Mouse (Mus musculus) C2C12 (cell line): ENCODE measurements around the gene Manf. TPM values are rescaled to one million over a fixed set of nuclear protein-coding genes. Genes with fewer than 3 reads are reported as not detected.

Experiments used
- H3K27me3 ChIP-seq: one replicate; pipeline ENCODE4 v1.6.1; 2011; ENCODE audit not compliant: control insufficient read depth, insufficient read depth, insufficient read length
- H3K36me3 ChIP-seq: one replicate; pipeline ENCODE4 v1.6.1; 2011; ENCODE audit not compliant: control insufficient read depth, insufficient read depth
- H3K4me3 ChIP-seq: one replicate; pipeline ENCODE4 v1.5.1; 2011; ENCODE audit warnings: mild to moderate bottlenecking, control low read depth; ENCODE audit not compliant: poor library complexity, insufficient read depth, severe bottlenecking
- H3K79me2 ChIP-seq: one replicate; pipeline ENCODE4 v1.6.1; 2011; ENCODE audit not compliant: control insufficient read depth, insufficient read depth
- H3K79me3 ChIP-seq: one replicate; pipeline ENCODE4 v1.6.1; 2011; ENCODE audit warnings: low read depth, control low read depth
- H3ac ChIP-seq: one replicate; pipeline ENCODE3; 2011; ENCODE audit warnings: low read depth; ENCODE audit not compliant: control insufficient read depth, insufficient read length
- CEBPB ChIP-seq: IDR thresholded peaks from one replicate; pipeline ENCODE4 v1.6.1; 2011; ENCODE audit warnings: low read depth, mild to moderate bottlenecking, control low read depth, moderate library complexity
- CTCF ChIP-seq: IDR thresholded peaks from one replicate; pipeline ENCODE4 v1.5.1; 2011; ENCODE audit not compliant: control insufficient read depth, insufficient read depth, insufficient read length
- FOSL1 ChIP-seq: IDR thresholded peaks from one replicate; pipeline ENCODE4 v1.8.0; 2011; ENCODE audit warnings: mild to moderate bottlenecking, low read length; ENCODE audit not compliant: poor library complexity, insufficient read depth, severe bottlenecking
- MAX ChIP-seq: IDR thresholded peaks from one replicate; pipeline ENCODE4 v1.6.1; 2011; ENCODE audit warnings: mild to moderate bottlenecking, control low read depth
- MYOD1 ChIP-seq: IDR thresholded peaks from one replicate; pipeline ENCODE4 v1.6.1; 2011; ENCODE audit warnings: low read depth; ENCODE audit not compliant: control insufficient read depth, insufficient read length
- MYOG ChIP-seq: IDR thresholded peaks from one replicate; pipeline ENCODE4 v1.6.1; 2011; ENCODE audit not compliant: control insufficient read depth, insufficient read length; ENCODE audit errors: extremely low read depth
- USF1 ChIP-seq: IDR thresholded peaks from one replicate; pipeline ENCODE4 v1.6.1; 2011; ENCODE audit warnings: low read depth, mild to moderate bottlenecking, control low read depth, moderate library complexity
- long read RNA-seq, 2 experiments: library from polyadenylated mRNA; unstranded; transcript quantifications; one replicate each; pipeline ENCODE4 v2.0.0; 2019 to 2020
- polyA plus RNA-seq: library from polyadenylated mRNA; unstranded; fragments of >200 nt; fragmentation: generic; extraction: Trizol; gene quantifications from one replicate; pipeline ENCODE4 v1.2.1, GENCODE M21; 2012; ENCODE audit warnings: missing spikeins

Manf gene
- polyA plus RNA-seq = 516 TPM
- long read RNA-seq, experiment 1, transcript Manf-202 (4 exons, 2,247 nt) = major isoform, 136 of 160 reads
- long read RNA-seq, experiment 1, transcript Manf-201 (3 exons, 960 nt) = minor isoform, 5 of 160 reads
- long read RNA-seq, experiment 1, partial matches to known transcripts = 6 of 160 reads
- long read RNA-seq, experiment 1, other reads (novel, unspliced or antisense) = 13 of 160 reads
- long read RNA-seq, experiment 2, transcript Manf-202 (4 exons, 2,247 nt) = major isoform, 36 of 38 reads
- long read RNA-seq, experiment 2, partial matches to known transcripts = 0 of 38 reads
- long read RNA-seq, experiment 2, other reads (novel, unspliced or antisense) = 2 of 38 reads

- no peak for TF ChIP-seq CEBPB
- TF ChIP-seq MYOD1 = no peak
- TF ChIP-seq MAX = peak; percentile 61
- no peak for TF ChIP-seq MYOG
- TF ChIP-seq USF1 = peak; percentile 77
- Histone ChIP-seq H3K79me3 (peaks cover 24% of the 10 kb centered on the region), H3K4me3 (peak within 1 kb of the TSS; percentile 74), H3K36me3 (peaks cover 27% of the 10 kb centered on the region), H3ac (peak within 1 kb of the TSS; percentile 90), H3K79me2 (peaks cover 31% of the 10 kb centered on the region), H3K27me3 (no peaks in the 10 kb centered on the region)
Observed at GRCm38 (mm10) chr9:106891829-106892551, at the start of gene Manf. Manf (minus strand) TSS chr9:106891979.

- no peak overlapping the region for H3ac ChIP-seq
- no peaks in the 10 kb centered on the region for H3K79me3 ChIP-seq
- no peak overlapping the region for H3K4me3 ChIP-seq
- H3K27me3 ChIP-seq = no peaks in the 10 kb centered on the region
- H3K79me2 ChIP-seq = no peaks in the 10 kb centered on the region
- no peak for TF ChIP-seq MYOG
- no peak for TF ChIP-seq CTCF
- no peak for TF ChIP-seq USF1
- no peak for TF ChIP-seq FOSL1
- no peak for TF ChIP-seq MYOD1
- TF ChIP-seq CEBPB = no peak
- TF ChIP-seq MAX = no peak
- no peaks in the 10 kb centered on the region for H3K36me3 ChIP-seq
Observed at GRCm38 (mm10) chr9:106934998-106935397, 43.2 kb upstream of the Manf start.

GRCm38 (mm10) chr9:106914878-106915277 lies 23.1 kb upstream of the Manf start:
- TF ChIP-seq MYOG = no peak
- no peak for TF ChIP-seq USF1
- TF ChIP-seq FOSL1 = no peak
- TF ChIP-seq MAX = no peak
- TF ChIP-seq MYOD1 = no peak
- TF ChIP-seq CTCF = no peak
- no peak for TF ChIP-seq CEBPB
- Histone ChIP-seq H3K4me3 (no peak overlapping the region), H3K79me3 (no peaks in the 10 kb centered on the region), H3ac (no peak overlapping the region), H3K27me3 (peaks cover 14% of the 10 kb centered on the region), H3K79me2 (no peaks in the 10 kb centered on the region), H3K36me3 (no peaks in the 10 kb centered on the region)

- Histone ChIP-seq H3K79me2 (no peaks in the 10 kb centered on the region), H3K27me3 (peaks cover 14% of the 10 kb centered on the region), H3K36me3 (no peaks in the 10 kb centered on the region), H3ac (no peak overlapping the region), H3K4me3 (no peak overlapping the region), H3K79me3 (no peaks in the 10 kb centered on the region)
- TF ChIP-seq MYOD1 (no peak), MYOG (no peak), CTCF (no peak), FOSL1 (no peak), CEBPB (no peak), USF1 (no peak), MAX (no peak)
Observed at GRCm38 (mm10) chr9:106913759-106914158, 22.0 kb upstream of the Manf start.

GRCm38 (mm10) chr9:106911624-106912023 lies 19.8 kb upstream of the Manf start:
- H3K4me3 ChIP-seq = no peak overlapping the region
- TF ChIP-seq CTCF = no peak
- TF ChIP-seq MYOG = no peak
- no peak for TF ChIP-seq CEBPB
- no peak for TF ChIP-seq MAX
- TF ChIP-seq USF1 = no peak
- TF ChIP-seq FOSL1 = no peak
- no peak for TF ChIP-seq MYOD1
- H3K79me2 ChIP-seq = no peaks in the 10 kb centered on the region
- H3K27me3 ChIP-seq = peaks cover 14% of the 10 kb centered on the region
- no peaks in the 10 kb centered on the region for H3K79me3 ChIP-seq
- no peak overlapping the region for H3ac ChIP-seq
- no peaks in the 10 kb centered on the region for H3K36me3 ChIP-seq
